Mouse (Mus musculus): Measurements from ENCODE around the gene D7Ertd443e.

The D7Ertd443e gene

GRCm38 (mm10) chr7:134385561-134385960 lies at the start of gene D7Ertd443e:
TSS of gene D7Ertd443e (minus strand) at chr7:134385661.
- DNase-seq (ENCODE audit: low spot score), result no peak

GRCm38 (mm10) chr7:134431681-134432080 lies 46.2 kb upstream of the D7Ertd443e start:
- DNase-seq (ENCODE audit: low spot score), result no peak

- no peak for DNase-seq (ENCODE audit: low spot score)
These were observed 43.2 kb upstream of the D7Ertd443e start for GRCm38 (mm10) chr7:134428676-134429075.

GRCm38 (mm10) chr7:134415014-134415413 lies 29.6 kb upstream of the D7Ertd443e start:
- no peak for DNase-seq (ENCODE audit: low spot score)

DNA sequence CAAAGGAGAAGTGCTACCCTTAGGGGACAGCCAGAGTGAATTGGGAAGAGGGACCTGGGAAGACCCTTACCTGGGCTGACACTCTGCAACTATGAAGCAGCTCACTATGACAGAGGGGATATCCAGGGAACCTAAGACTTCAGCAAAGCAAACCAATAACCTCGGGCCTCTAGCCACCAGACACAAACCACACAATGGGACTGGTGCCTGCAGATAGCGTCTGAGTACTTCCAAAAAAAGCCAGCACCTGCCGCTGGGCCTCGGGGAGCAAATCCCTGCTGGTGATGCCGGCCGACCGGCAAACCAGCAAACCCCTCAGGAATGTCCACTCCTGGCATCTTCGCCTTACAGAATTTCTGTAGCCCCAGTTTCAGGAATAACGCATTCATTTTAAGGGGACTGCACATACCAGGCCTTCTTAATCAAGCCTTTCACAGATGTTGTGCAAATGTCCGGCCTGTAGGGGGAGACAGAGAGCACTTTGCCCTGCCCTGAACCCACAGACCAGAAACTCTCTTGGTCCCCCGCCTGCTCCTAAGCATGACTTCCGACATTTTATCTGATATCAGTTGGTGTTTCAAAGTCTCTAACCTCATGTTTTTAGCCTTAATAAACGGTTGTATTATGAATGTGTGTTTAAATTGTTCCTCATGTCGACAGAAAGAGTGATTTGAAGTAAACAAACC lies 28.7 kb upstream of the D7Ertd443e start:
- DNase-seq (ENCODE audit: low spot score), result no peak

- DNase-seq (ENCODE audit: low spot score), result no peak
These were observed 23.2 kb upstream of the D7Ertd443e start for GRCm38 (mm10) chr7:134408641-134409040.

DNA sequence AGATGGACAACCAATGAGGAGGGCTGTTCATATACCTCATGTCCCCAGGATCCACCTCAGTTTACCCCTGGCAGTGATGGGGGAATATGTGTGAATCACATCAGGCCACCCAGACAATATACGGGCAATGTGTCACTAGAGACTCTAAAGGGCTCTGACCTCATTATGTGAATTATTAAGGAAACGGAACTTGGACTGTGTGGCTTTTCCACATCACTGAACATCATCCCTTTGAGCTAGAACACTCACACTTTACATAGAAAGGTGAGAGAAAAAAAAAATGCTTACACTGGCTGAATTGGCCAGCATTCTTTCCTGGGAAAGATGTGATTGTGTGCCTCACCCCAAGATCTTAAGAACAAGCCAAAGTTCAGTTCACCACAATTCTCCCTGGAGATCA lies 15.3 kb upstream of the D7Ertd443e start:
- DNase-seq (ENCODE audit: low spot score), result no peak

- no peak for DNase-seq (ENCODE audit: low spot score)
These were observed 11.3 kb upstream of the D7Ertd443e start for GRCm38 (mm10) chr7:134396769-134397168.

GRCm38 (mm10) chr7:134382791-134383190 lies 2.7 kb downstream of the D7Ertd443e start:
- no peak for DNase-seq (ENCODE audit: low spot score)

GRCm38 (mm10) chr7:134381407-134381861 lies 4.0 kb downstream of the D7Ertd443e start:
- no peak for DNase-seq (ENCODE audit: low spot score)

DNA sequence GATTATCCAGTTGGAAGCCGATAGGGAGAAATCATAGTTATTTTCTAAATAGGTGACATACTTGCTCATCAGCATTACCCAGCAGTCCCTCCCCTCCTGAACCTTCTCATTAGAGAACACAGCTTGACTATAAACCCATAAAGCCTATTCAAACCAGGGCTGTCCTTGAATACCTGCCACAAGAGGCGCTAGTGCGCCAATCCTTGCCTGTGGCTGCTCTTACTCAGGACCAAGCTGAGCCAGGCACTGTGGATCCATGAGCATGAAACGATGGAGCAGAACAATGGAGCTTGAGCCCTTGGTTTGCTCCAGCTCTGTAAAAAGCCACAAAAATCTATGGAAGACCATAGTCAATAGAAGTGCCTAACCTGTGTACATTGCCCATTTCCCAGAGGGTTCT lies 7.2 kb downstream of the D7Ertd443e start:
- peak; percentile 29 for DNase-seq (ENCODE audit: low spot score)

DNA sequence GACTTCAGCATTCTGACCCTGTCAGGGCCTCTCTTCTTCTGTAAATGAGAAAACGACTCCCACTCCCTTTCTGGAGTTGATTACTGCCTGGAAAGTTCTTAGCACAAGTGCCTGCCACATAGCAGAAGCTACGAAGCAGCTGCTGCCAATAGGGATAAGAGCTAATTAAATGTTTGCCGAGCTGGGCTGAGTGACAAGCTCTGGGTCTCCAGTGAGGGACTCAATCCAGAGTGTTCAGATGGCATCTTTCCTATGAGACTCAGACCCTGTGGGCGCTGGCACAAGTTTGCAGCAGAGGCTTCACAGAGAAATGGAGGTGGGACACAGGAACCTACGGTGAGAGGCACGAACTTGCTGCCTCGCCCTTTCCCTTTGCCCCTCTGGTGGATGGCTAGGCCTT lies 8.7 kb downstream of the D7Ertd443e start:
- DNase-seq (ENCODE audit: low spot score), result no peak

DNA sequence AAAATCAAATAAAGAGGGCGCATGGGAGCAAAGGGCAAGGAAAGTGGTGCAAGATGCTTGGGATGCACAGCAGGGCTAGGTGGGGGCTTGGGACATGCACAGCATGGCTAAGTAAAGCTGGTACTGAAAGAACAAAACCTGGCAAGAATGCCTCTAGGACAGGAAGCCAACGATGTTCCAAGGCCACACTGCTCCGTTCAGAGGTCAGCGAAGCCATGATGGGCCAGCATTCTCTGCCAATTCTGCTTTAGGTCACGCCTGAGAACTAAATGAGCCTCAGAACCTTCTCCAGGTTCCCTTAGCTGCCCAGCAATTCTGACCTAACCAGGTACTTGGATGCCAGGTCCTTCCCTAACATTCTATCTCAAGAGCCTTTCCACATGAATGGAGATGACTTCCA lies 13.2 kb downstream of the D7Ertd443e start:
- no peak for DNase-seq (ENCODE audit: low spot score)

DNA sequence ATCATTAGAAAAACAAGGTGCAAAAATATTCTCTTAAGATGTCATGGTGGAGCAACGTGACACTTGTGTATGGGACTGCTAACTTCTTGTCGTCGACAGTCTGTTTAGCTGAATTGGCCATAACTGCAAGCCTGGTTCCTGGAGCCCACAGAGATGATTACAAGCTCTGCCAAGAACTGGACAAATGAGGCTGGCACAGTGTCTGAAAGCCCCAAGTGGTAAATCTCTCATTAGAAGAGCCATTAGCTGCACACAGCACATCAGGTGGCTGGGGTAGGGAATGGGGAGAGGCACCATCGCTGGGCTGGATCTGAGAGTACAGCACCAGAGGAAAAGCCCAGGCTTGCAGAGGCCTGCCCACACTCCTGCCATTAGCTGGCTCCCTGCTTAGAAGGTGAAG lies 16.2 kb downstream of the D7Ertd443e start:
- no peak for DNase-seq (ENCODE audit: low spot score)

DNA sequence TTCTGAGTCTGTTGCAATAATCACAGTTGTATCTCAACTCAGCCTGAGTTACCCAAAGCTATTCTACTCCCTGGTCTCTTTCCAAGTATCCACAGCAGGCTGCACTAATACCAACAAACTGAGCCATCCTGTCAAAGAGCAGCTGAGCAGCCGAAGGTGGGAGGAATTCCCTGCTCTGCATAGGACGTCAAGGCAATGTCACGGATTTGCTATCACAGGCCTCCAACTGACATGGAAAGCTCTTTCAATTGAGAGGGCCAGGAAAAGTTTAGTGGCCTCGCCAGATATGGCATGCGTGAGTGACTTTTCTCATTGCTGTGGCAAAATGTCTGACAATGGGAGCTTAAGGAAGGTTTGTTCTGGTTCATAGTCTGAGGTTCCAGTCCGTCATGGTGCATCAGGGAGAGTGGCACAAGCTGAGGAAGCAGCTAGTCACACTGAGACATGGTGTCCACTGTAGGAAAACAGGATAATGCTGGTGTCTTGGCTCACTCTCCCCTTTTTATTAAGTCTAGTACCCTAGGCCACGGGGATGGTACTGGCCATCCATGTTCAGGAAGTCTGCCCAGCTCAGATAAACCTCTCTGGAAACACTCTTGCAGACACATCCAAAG lies 23.1 kb downstream of the D7Ertd443e start:
- DNase-seq (ENCODE audit: low spot score), result no peak

GRCm38 (mm10) chr7:134348825-134349224 lies 36.6 kb downstream of the D7Ertd443e start:
- peak; percentile 26 for DNase-seq (ENCODE audit: low spot score)

DNA sequence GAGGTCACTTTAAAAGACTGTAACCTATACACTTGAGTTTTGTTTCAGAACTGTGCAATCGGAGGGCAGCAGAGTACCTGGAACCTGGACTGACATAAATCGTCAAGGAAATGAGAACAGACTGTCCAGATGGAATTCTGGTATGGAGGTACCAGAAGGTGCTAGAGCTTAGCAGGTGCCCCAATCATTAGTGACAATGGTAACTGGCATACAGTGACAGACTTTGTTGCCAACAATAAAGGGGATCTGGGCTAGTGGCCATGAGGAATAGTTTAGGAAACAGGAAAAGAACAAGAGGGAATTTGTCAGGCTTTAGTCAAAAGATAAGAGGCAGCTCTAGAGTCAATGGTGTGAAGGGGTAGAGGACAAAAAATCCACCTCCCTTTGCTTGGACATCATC lies 43.3 kb downstream of the D7Ertd443e start:
- DNase-seq (ENCODE audit: low spot score), result no peak

DNA sequence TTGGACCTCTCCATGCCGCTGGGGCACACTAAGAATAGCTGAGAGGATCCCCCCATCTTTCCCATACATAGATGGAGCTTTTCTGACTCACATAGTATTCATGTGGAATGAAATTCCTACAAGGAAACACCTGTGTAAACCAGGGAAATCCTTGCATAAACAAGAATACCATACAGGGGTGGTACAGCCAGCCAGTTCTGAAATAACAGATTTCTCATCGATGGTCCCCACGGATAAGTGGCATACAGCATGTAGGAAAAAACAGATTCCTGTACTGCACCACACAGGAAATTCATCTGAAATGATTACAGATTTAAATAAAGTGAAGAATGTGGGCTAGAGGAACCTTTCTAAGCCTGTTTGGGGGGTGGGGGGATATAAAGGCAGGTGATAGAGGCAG lies 49.5 kb downstream of the D7Ertd443e start:
- no peak for DNase-seq (ENCODE audit: low spot score)

GRCm38 (mm10) chr7:134320979-134321378 lies 64.5 kb downstream of the D7Ertd443e start:
- no peak for DNase-seq (ENCODE audit: low spot score)

DNA sequence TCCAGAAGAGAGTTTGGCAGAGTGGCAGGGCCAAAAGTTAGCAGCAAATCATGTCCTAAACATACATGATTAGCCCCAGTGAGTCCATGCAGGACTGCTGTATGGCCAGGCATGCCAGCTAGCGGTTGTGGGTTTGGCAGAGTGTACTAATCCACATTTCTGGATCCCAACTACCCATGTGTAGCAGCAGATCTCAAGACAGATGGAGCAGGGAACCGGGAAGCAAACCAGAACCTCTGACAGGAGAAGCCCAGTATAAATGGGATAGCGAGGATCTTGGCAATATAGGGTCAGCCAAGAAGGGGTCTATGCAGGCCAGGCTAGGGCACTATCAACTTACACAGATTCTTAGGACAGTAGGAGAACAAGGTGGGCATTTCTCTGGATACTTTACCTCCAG lies 83.4 kb downstream of the D7Ertd443e start:
- DNase-seq (ENCODE audit: low spot score), result no peak

DNA sequence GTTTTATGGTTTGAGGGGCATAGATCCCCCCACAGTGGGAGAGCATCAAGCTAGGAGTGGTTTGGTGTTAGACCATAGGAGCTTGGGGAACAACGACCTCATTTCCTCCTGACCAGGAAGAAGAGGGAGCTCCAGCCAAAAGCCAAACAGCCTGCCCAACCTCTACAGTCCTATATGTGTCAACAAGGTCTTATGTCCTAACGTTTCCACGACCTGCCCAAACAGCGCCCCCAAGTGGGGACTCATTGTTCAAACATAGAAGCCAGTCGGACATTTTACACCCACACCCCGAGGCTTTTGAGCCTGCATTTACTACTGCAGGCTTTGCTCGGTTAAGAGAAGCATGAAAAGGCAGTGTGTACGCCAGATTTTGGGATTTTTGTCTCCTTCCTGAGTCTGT lies 84.2 kb downstream of the D7Ertd443e start:
- DNase-seq (ENCODE audit: low spot score), result peak; percentile 17

GRCm38 (mm10) chr7:134292750-134293149 lies 92.7 kb downstream of the D7Ertd443e start:
- no peak for DNase-seq (ENCODE audit: low spot score)

DNA sequence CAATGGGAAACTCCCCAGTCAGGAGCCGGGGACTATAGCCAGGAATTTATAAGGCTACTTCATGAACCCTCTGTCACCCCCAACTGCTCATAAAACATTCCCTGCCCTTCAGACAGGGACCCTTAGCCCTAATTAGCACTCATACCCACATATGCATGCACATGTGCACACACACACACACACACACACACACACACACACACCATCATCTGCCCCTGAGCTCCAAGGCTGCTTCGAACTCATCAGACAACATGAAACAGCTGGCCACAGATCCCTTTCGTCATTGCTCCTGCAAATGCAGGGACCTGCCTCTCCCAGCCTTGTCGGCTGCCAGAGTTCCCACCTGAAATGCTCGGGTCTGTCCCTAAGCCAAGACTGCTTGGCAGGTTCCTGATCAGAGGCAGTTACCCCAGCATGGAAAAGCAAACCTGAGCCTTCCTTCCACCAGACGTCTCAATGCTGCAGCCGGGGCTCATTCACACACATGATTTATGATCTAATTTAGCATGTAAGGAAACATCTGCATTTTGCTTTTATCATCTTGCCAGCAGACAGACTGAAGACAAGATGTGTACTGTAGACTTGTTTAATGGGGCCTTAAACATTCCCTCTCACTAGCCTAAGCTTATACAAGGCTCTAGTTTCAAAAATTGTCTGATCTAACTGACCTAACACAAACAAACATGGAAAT lies 95.7 kb downstream of the D7Ertd443e start:
- DNase-seq (ENCODE audit: low spot score), result no peak
